8 mouse cellular contexts compared by ENCODE assay signal in the genomic region with DNA sequence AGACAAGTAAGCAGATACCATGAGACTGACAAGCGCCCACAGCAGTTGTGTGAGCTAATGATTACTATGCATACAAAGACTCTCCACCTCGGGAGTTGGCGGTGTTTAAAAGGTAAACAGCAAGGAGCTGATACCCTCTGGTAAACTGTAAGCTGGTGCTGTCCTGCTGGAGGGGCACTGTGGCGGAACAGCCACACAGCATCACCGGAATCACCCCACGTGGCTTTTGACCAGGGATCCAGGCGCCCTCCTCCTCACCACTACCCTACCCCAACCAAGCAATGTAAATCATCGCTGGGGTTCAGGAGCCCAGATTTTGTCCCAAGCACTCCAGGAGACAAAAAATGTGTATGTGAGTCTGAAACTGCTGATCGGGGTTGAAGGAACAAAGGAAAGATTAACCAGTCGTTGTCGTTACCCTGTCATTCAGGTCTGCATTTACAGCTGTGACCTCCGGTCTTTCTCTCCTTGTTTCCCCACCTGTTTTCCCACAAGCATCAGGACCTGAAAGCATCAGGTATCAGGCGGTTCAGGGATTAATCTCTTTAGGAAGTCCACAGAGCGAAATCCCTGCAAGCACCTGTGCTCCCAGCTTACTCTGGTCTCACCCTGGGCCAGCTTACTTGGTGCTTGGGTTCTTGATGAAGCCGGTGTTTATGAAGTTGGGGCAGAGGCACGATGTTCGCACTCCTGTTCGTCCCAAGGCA. TPM values are rescaled to one million over a fixed set of nuclear protein-coding genes. Genes with fewer than 3 reads are reported as not detected.
DNase-seq lines count a peak whose midpoint lies in the region; ATAC-seq lines count a peak whose summit lies in the region.
"Had no signal": no experiment of that assay in that cellular context is flagged by ENCODE, and none has a peak within 500 bp of the region (broad histone marks: within the 10 kb centered on the region; RNA-seq: fewer than 3 reads in every experiment).

No protein-coding gene starts in this region.

- DNase-seq in embryo, embryonic 10 days (ENCODE audit: low spot score), result peak; percentile 43
- peak; percentile 27 for DNase-seq in neural tube, embryonic 10.5 days (ENCODE audit: extremely low spot score, low spot score)
- no peak for DNase-seq in gastrocnemius, postnatal 36 days
- no peak for DNase-seq in spleen, adult 18-20 months
- no peak for DNase-seq in heart, postnatal 10 days
- DNase-seq: heart, adult 18-20 months had no signal

- H3K9me3 ChIP-seq in embryonic facial prominence, embryonic 13.5 days, result no peaks in the 10 kb centered on the region
- no peaks in the 10 kb centered on the region for H3K9me3 ChIP-seq in intestine, embryonic 16.5 days (ENCODE audit: control insufficient read depth, low read length)

- intact Hi-C loops in gastrocnemius, postnatal 36 days (cut with DNase I), result loop anchor here (5.0 kb wide), 1 partner anchor 55 kb away; no protein-coding TSS in a partner anchor
- intact Hi-C loops in heart, postnatal 10 days (cut with DNase I), result loop anchor here (10.0 kb wide), 1 partner anchor 452 kb away; a partner anchor contains a TSS

- peak overlapping the region; percentile 33 for H3K4me2 ChIP-seq in embryonic facial prominence, embryonic 13.5 days
- 0 out of 2 replicates have a peak overlapping the region, but pooled peaks have one; percentile 5 for H3K4me2 ChIP-seq in intestine, embryonic 16.5 days (ENCODE audit: low read depth, low read length)

- H3K36me3 ChIP-seq in embryonic facial prominence, embryonic 13.5 days, result no peaks in the 10 kb centered on the region; the same call in 1 of the 2 replicates
- peaks cover 1% of the 10 kb centered on the region; the same call in 1 of the 2 replicates for H3K36me3 ChIP-seq in intestine, embryonic 16.5 days (ENCODE audit: control insufficient read depth, insufficient read depth, low read length)

- no peaks in the 10 kb centered on the region for H3K27me3 ChIP-seq in embryonic facial prominence, embryonic 13.5 days
- H3K27me3 ChIP-seq in intestine, embryonic 16.5 days (replicated peaks; ENCODE audit: control insufficient read depth, insufficient read depth, low read length), result no peaks in the 10 kb centered on the region

- peak overlapping the region; percentile 8; the same call in 1 of the 2 replicates for H3K4me3 ChIP-seq in embryonic facial prominence, embryonic 13.5 days
- no peak overlapping the region for H3K4me3 ChIP-seq in intestine, embryonic 16.5 days (ENCODE audit: low read length)

- H3K27ac ChIP-seq in embryonic facial prominence, embryonic 13.5 days, result no peak overlapping the region
- 0 out of 2 replicates have a peak overlapping the region, but pooled peaks have one; percentile 26 for H3K27ac ChIP-seq in intestine, embryonic 16.5 days (ENCODE audit: low read length)

- WGBS in embryonic facial prominence, embryonic 13.5 days, result 21% methylated on average over 18 of the region's 18 CpGs
- 38% methylated on average over 18 of the region's 18 CpGs for WGBS in intestine, embryonic 16.5 days

- ATAC-seq in embryonic facial prominence, embryonic 13.5 days (ENCODE audit: insufficient number of reproducible peaks, insufficient read depth, low FRiP score, low TSS enrichment, low read depth), result no peak
- peak; percentile 34; the same call in 1 of the 2 replicates for ATAC-seq in intestine, embryonic 16.5 days

- no peaks in the 10 kb centered on the region for H3K4me1 ChIP-seq in embryonic facial prominence, embryonic 13.5 days
- H3K4me1 ChIP-seq in intestine, embryonic 16.5 days (ENCODE audit: control insufficient read depth, insufficient read depth, low read length), result peaks cover 10% of the 10 kb centered on the region

- H3K9ac ChIP-seq in embryonic facial prominence, embryonic 13.5 days, result 0 out of 2 replicates have a peak overlapping the region, but pooled peaks have one; percentile 27
- 0 out of 2 replicates have a peak overlapping the region, but pooled peaks have one; percentile 6 for H3K9ac ChIP-seq in intestine, embryonic 16.5 days (ENCODE audit: low read depth, low read length)

RNA-seq across cellular contexts. Expression of a gene that starts 19.0 kb away (rescaled TPM):
- polyA plus RNA-seq in embryonic facial prominence, embryonic 13.5 days (2015; fragmentation: Nextera tagmentation; extraction: Ambion mirVana), result 2.8 and 3.6 TPM in 2 replicates
- polyA plus RNA-seq in intestine, embryonic 16.5 days (2015; fragmentation: Nextera tagmentation; extraction: Ambion mirVana), result 10.6 and 10.7 TPM in 2 replicates
- 1 to 10 TPM; 6.7 to 8.3 TPM for total RNA-seq in gastrocnemius, postnatal 36 days (2021)
- 10 to 100 TPM; 29.4 to 31.6 TPM for total RNA-seq in heart, postnatal 10 days (2021)

RNA-seq across cellular contexts. Expression of a gene that starts 25.5 kb away (rescaled TPM):
- polyA plus RNA-seq in embryonic facial prominence, embryonic 13.5 days (2015; fragmentation: Nextera tagmentation; extraction: Ambion mirVana), result 0.54 TPM in 1 of 2 replicates, not detected in the other
- 36.9 and 49.5 TPM in 2 replicates for polyA plus RNA-seq in intestine, embryonic 16.5 days (2015; fragmentation: Nextera tagmentation; extraction: Ambion mirVana)
- not detected for total RNA-seq in gastrocnemius, postnatal 36 days (2021)
- not detected for total RNA-seq in heart, postnatal 10 days (2021)
- total RNA-seq: heart, adult 18-20 months had no signal

RNA-seq across cellular contexts. Expression of a gene that starts 43.4 kb away (rescaled TPM):
- 63.0 and 64.0 TPM in 2 replicates for polyA plus RNA-seq in embryonic facial prominence, embryonic 13.5 days (2015; fragmentation: Nextera tagmentation; extraction: Ambion mirVana)
- 61.0 and 61.8 TPM in 2 replicates for polyA plus RNA-seq in intestine, embryonic 16.5 days (2015; fragmentation: Nextera tagmentation; extraction: Ambion mirVana)
- 10 to 100 TPM; 58.1 to 59.3 TPM for total RNA-seq in gastrocnemius, postnatal 36 days (2021)
- total RNA-seq in heart, postnatal 10 days (2021), result 10 to 100 TPM; 45.8 to 46.6 TPM

Comparison
In these comparisons a context has a peak if more than half of its experiments do, and no peak if none do; other contexts are left out.
1. DNase-seq: peak in embryo, embryonic 10 days (single experiment) and neural tube, embryonic 10.5 days (single experiment); none in gastrocnemius, postnatal 36 days (0 of 2), spleen, adult 18-20 months (0 of 2) and heart, postnatal 10 days (0 of 2).